Mouse (Mus musculus): ENCODE measurements around the gene Itpa. TPM values are rescaled to one million over a fixed set of nuclear protein-coding genes. Genes with fewer than 3 reads are reported as not detected.

The Itpa gene
- polyA plus RNA-seq, 1 experiment from 2014 or later, result 150 TPM

- H3K36me3 ChIP-seq, result peaks cover 6% of the 10 kb centered on the region; the same call in 1 of the 2 replicates
- 70% methylated on average over 6 of the region's 6 CpGs for WGBS
- peaks cover 1% of the 10 kb centered on the region; the same call in 1 of the 2 replicates for H3K27me3 ChIP-seq (ENCODE audit: low read depth, poor library complexity, severe bottlenecking)
- H3K9me3 ChIP-seq (replicated peaks), result no peaks in the 10 kb centered on the region
- H3K4me3 ChIP-seq, result no peak overlapping the region
- no peak overlapping the region for H3K27ac ChIP-seq
- peaks cover 12% of the 10 kb centered on the region for H3K4me1 ChIP-seq
- no peak for DNase-seq (ENCODE audit: low spot score)
Observed at GRCm38 (mm10) chr2:130705178-130705577, 37.8 kb downstream of the Itpa start.

- WGBS, result 65% methylated on average over 4 of the region's 4 CpGs
- H3K4me1 ChIP-seq, result peaks cover 12% of the 10 kb centered on the region
- no peaks in the 10 kb centered on the region for H3K27me3 ChIP-seq (ENCODE audit: low read depth, poor library complexity, severe bottlenecking)
- 0 out of 2 replicates have a peak overlapping the region, but pooled peaks have one; percentile 1 for H3K27ac ChIP-seq
- no peaks in the 10 kb centered on the region for H3K9me3 ChIP-seq (replicated peaks)
- H3K36me3 ChIP-seq, result peaks cover 10% of the 10 kb centered on the region; the same call in 1 of the 2 replicates
- no peak overlapping the region for H3K4me3 ChIP-seq
- no peak for DNase-seq (ENCODE audit: low spot score)
Observed at GRCm38 (mm10) chr2:130706602-130707001, 39.2 kb downstream of the Itpa start.

GRCm38 (mm10) chr2:130707057-130707456 is 39.6 kb downstream of the Itpa start:
- Histone ChIP-seq H3K9me3 (replicated peaks) (no peaks in the 10 kb centered on the region), H3K27ac (0 out of 2 replicates have a peak overlapping the region, but pooled peaks have one; percentile 1), H3K4me1 (peaks cover 12% of the 10 kb centered on the region), H3K4me3 (no peak overlapping the region), H3K36me3 (peaks cover 13% of the 10 kb centered on the region; the same call in 1 of the 2 replicates), H3K27me3 (ENCODE audit: low read depth, poor library complexity, severe bottlenecking) (no peaks in the 10 kb centered on the region)
- no peak for DNase-seq (ENCODE audit: low spot score)
- WGBS, result 61% methylated on average over 10 of the region's 10 CpGs

- Histone ChIP-seq H3K4me1 (no peaks in the 10 kb centered on the region), H3K27me3 (ENCODE audit: low read depth, poor library complexity, severe bottlenecking) (no peaks in the 10 kb centered on the region), H3K36me3 (peaks cover 5% of the 10 kb centered on the region), H3K27ac (no peak overlapping the region), H3K4me3 (no peak overlapping the region), H3K9me3 (replicated peaks) (no peaks in the 10 kb centered on the region)
- WGBS, result 76% methylated on average over 6 of the region's 6 CpGs
- DNase-seq (ENCODE audit: low spot score), result no peak
Observed at GRCm38 (mm10) chr2:130717951-130718350, 50.5 kb downstream of the Itpa start.

GRCm38 (mm10) chr2:130724369-130724768 is 57.0 kb downstream of the Itpa start:
- no peak for DNase-seq (ENCODE audit: low spot score)
- peaks cover 35% of the 10 kb centered on the region for H3K36me3 ChIP-seq
- H3K27me3 ChIP-seq (ENCODE audit: low read depth, poor library complexity, severe bottlenecking), result no peaks in the 10 kb centered on the region
- 87% methylated on average over 4 of the region's 4 CpGs for WGBS
- no peaks in the 10 kb centered on the region for H3K9me3 ChIP-seq (replicated peaks)
- no peak overlapping the region for H3K4me3 ChIP-seq
- no peaks in the 10 kb centered on the region for H3K4me1 ChIP-seq
- H3K27ac ChIP-seq, result no peak overlapping the region

- H3K27me3 ChIP-seq (ENCODE audit: low read depth, poor library complexity, severe bottlenecking), result no peaks in the 10 kb centered on the region
- H3K4me1 ChIP-seq, result no peaks in the 10 kb centered on the region
- no peak for DNase-seq (ENCODE audit: low spot score)
- H3K36me3 ChIP-seq, result peaks cover 58% of the 10 kb centered on the region
- H3K4me3 ChIP-seq, result no peak overlapping the region
- no peaks in the 10 kb centered on the region for H3K9me3 ChIP-seq (replicated peaks)
- 84% methylated on average over 1 of the region's 1 CpGs for WGBS
- H3K27ac ChIP-seq, result no peak overlapping the region
Observed at GRCm38 (mm10) chr2:130727752-130728151, 60.3 kb downstream of the Itpa start.

GRCm38 (mm10) chr2:130728906-130729585 is 61.6 kb downstream of the Itpa start:
- no peak overlapping the region for H3K4me3 ChIP-seq
- WGBS, result 97% methylated on average over 2 of the region's 2 CpGs
- H3K27me3 ChIP-seq (ENCODE audit: low read depth, poor library complexity, severe bottlenecking), result no peaks in the 10 kb centered on the region
- no peak for DNase-seq (ENCODE audit: low spot score)
- peaks cover 64% of the 10 kb centered on the region for H3K36me3 ChIP-seq
- no peaks in the 10 kb centered on the region for H3K4me1 ChIP-seq
- H3K27ac ChIP-seq, result no peak overlapping the region
- no peaks in the 10 kb centered on the region for H3K9me3 ChIP-seq (replicated peaks)

GRCm38 (mm10) chr2:130730746-130731145 is 63.3 kb downstream of the Itpa start:
- WGBS, result 84% methylated on average over 9 of the region's 9 CpGs
- no peaks in the 10 kb centered on the region for H3K9me3 ChIP-seq (replicated peaks)
- H3K36me3 ChIP-seq, result peaks cover 72% of the 10 kb centered on the region
- H3K27ac ChIP-seq, result no peak overlapping the region
- no peaks in the 10 kb centered on the region for H3K27me3 ChIP-seq (ENCODE audit: low read depth, poor library complexity, severe bottlenecking)
- no peak overlapping the region for H3K4me3 ChIP-seq
- no peak for DNase-seq (ENCODE audit: low spot score)
- no peaks in the 10 kb centered on the region for H3K4me1 ChIP-seq

Other genes starting within 250 kb of the Itpa start
- gene Vps16, start 243.3 kb upstream of the Itpa start, polyA plus RNA-seq (2016; fragmentation: Nextera tagmentation; extraction: Ambion mirVana), result 101 and 121 TPM in 2 replicates
- gene Pced1a, start 242.9 kb upstream of the Itpa start, polyA plus RNA-seq (2016; fragmentation: Nextera tagmentation; extraction: Ambion mirVana), result 13.4 and 13.9 TPM in 2 replicates
- 73.2 and 85.5 TPM in 2 replicates for gene Ptpra, start 217.3 kb upstream of the Itpa start, polyA plus RNA-seq (2016; fragmentation: Nextera tagmentation; extraction: Ambion mirVana)
- 87.3 and 95.6 TPM in 2 replicates for gene Mrps26, start 103.9 kb upstream of the Itpa start, polyA plus RNA-seq (2016; fragmentation: Nextera tagmentation; extraction: Ambion mirVana)
- not detected in 2 replicates for gene Oxt, start 91.4 kb upstream of the Itpa start, polyA plus RNA-seq (2016; fragmentation: Nextera tagmentation; extraction: Ambion mirVana)
- not detected in 2 replicates for gene Avp, start 85.1 kb upstream of the Itpa start, polyA plus RNA-seq (2016; fragmentation: Nextera tagmentation; extraction: Ambion mirVana)
- 22.3 and 23.4 TPM in 2 replicates for gene Fastkd5, start 37.6 kb upstream of the Itpa start, polyA plus RNA-seq (2016; fragmentation: Nextera tagmentation; extraction: Ambion mirVana)
- gene Ubox5, start 37.6 kb upstream of the Itpa start, polyA plus RNA-seq (2016; fragmentation: Nextera tagmentation; extraction: Ambion mirVana), result 22.7 and 22.9 TPM in 2 replicates
- gene Lzts3, start 24.8 kb upstream of the Itpa start, polyA plus RNA-seq (2016; fragmentation: Nextera tagmentation; extraction: Ambion mirVana), result 2.4 and 2.7 TPM in 2 replicates
- 43.8 and 44.8 TPM in 2 replicates for gene Ddrgk1, start 3.0 kb upstream of the Itpa start, polyA plus RNA-seq (2016; fragmentation: Nextera tagmentation; extraction: Ambion mirVana)
- gene Slc4a11, start 29.9 kb downstream of the Itpa start, polyA plus RNA-seq (2016; fragmentation: Nextera tagmentation; extraction: Ambion mirVana), result 0.10 and 0.60 TPM in 2 replicates
- 16.2 and 20.5 TPM in 2 replicates for gene 4930402H24Rik, start 238.8 kb downstream of the Itpa start, polyA plus RNA-seq (2016; fragmentation: Nextera tagmentation; extraction: Ambion mirVana)
- gene Atrn, start 238.9 kb downstream of the Itpa start, polyA plus RNA-seq (2016; fragmentation: Nextera tagmentation; extraction: Ambion mirVana), result 5.7 and 6.9 TPM in 2 replicates

Data from limb, embryonic 10.5 days (tissue).